Mouse (Mus musculus): ENCODE data around the gene Mars2. TPM values are rescaled to one million over a fixed set of nuclear protein-coding genes. Genes with fewer than 3 reads are reported as not detected.

Mars2 gene
- total and polyA plus RNA-seq, 2 experiments from 2014 or later, result 2.4 to 9.3 TPM

DNA sequence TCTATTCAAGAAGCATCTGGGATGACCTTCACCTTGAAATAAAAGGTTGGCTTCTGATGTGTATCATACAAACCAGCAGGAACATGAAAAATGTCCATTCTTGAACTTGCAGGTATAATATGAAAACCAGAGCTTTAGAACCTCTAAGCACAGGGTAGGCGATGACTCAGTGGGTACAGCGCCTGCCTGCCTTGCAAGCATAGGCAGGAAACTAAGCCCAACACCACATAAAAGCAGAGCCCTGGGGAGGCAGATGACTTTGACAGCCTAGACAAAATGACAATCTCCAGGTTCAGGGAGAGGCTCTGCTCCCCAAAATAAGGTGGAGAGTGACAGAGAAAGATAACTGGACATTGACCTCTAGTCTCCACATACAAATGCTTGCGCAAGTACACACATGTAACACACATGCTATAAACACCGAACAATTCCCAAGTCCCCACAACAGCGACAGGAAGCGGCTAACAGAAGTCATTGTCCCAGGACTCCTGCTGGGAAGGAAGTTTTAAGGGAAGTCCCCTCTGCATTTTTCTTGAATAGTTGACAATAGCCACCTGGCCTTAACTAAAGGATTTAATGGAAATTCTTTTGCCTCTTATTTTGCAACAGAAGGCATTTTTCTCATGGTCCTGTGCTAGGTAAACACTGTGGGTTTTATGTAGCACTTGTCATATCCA is 40.5 kb upstream of the Mars2 start:
- Histone ChIP-seq H3K9me3 (ENCODE audit: low read length) (no peaks in the 10 kb centered on the region), H3K4me2 (ENCODE audit: low read depth, low read length) (no peak overlapping the region), H3K36me3 (ENCODE audit: insufficient read depth, low read length) (no peaks in the 10 kb centered on the region), H3K9ac (replicated peaks; ENCODE audit: low read length) (no peak overlapping the region), H3K4me3 (ENCODE audit: low read length) (no peak overlapping the region), H3K27me3 (ENCODE audit: insufficient read depth, low read length) (no peaks in the 10 kb centered on the region), H3K27ac (no peak overlapping the region), H3K4me1 (ENCODE audit: insufficient read depth, low read length) (peaks cover 11% of the 10 kb centered on the region)
- DNase-seq (ENCODE audit: low spot score), result no peak
- no peak for ATAC-seq
- TF ChIP-seq CTCF (IDR thresholded peaks at IDR 0.05; ENCODE audit: low read depth), result no peak
- 60% methylated on average over 6 of the region's 6 CpGs for WGBS

GRCm38 (mm10) chr1:55198719-55199118 is 38.3 kb upstream of the Mars2 start:
- TF ChIP-seq CTCF (IDR thresholded peaks at IDR 0.05; ENCODE audit: low read depth), result no peak
- Histone ChIP-seq H3K9me3 (ENCODE audit: low read length) (no peaks in the 10 kb centered on the region), H3K27ac (no peak overlapping the region), H3K4me1 (ENCODE audit: insufficient read depth, low read length) (peaks cover 14% of the 10 kb centered on the region), H3K27me3 (ENCODE audit: insufficient read depth, low read length) (no peaks in the 10 kb centered on the region), H3K36me3 (ENCODE audit: insufficient read depth, low read length) (no peaks in the 10 kb centered on the region), H3K4me2 (ENCODE audit: low read depth, low read length) (no peak overlapping the region), H3K9ac (replicated peaks; ENCODE audit: low read length) (no peak overlapping the region), H3K4me3 (ENCODE audit: low read length) (no peak overlapping the region)
- WGBS, result 28% methylated on average over 3 of the region's 3 CpGs
- no peak for DNase-seq (ENCODE audit: low spot score)
- no peak for ATAC-seq

DNA sequence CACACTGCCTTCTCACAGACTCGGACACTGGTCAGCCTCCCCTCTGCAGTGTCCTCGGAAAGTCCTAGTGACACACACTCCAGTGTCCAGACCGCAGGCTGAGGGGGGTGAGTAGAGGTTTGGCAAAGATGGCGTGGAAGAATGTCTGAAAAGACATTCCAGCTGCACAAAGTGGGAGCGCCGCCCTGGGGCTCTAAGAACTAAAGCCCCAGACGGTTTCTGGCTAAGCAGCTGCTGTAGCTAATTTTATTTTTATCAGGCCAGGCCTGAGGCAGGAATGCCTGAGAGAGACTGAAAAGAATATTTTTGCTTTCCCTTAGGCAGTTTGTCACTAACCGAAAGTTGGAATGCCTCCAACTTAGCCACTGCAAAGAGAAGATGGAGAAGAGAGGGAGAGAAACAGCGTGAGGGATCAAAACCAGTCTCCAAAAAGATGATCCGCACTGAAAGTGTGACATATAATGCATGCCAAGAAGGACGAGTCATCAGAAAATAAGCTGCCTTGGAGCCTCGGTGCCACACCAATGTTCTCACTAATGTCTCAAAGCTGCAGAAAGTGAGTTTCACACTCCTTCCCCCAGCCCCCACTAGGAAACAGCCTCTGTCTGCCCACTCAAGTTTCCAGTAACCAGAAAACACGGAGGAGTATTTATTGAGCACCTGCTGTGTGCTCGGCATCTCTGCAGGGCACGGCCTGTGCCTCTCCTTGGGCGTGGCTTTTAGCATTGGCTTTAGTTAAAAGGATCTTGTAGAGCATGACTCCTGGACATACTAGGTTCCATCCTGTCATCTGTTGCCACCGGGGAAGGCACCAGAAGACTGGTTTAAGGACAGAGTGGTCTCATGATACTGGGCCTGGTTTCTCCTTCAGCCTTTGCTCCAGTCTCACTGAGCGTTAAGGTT is 34.9 kb upstream of the Mars2 start:
- Histone ChIP-seq H3K4me1 (ENCODE audit: insufficient read depth, low read length) (peaks cover 4% of the 10 kb centered on the region; the same call in 1 of the 2 replicates), H3K4me2 (ENCODE audit: low read depth, low read length) (peak overlapping the region; percentile 6; the same call in 1 of the 2 replicates), H3K36me3 (ENCODE audit: insufficient read depth, low read length) (no peaks in the 10 kb centered on the region), H3K9ac (replicated peaks; ENCODE audit: low read length) (no peak overlapping the region), H3K27ac (peak overlapping the region; percentile 58), H3K27me3 (ENCODE audit: insufficient read depth, low read length) (no peaks in the 10 kb centered on the region), H3K9me3 (ENCODE audit: low read length) (no peaks in the 10 kb centered on the region), H3K4me3 (ENCODE audit: low read length) (no peak overlapping the region)
- DNase-seq (ENCODE audit: low spot score) (peak; percentile 56), ATAC-seq (peak; percentile 81)
- TF ChIP-seq CTCF (IDR thresholded peaks at IDR 0.05; ENCODE audit: low read depth), result no peak
- WGBS, result 45% methylated on average over 18 of the region's 18 CpGs

- no peaks in the 10 kb centered on the region for H3K27me3 ChIP-seq (ENCODE audit: insufficient read depth, low read length)
- no peak overlapping the region for H3K27ac ChIP-seq
- WGBS, result 32% methylated on average over 5 of the region's 5 CpGs
- H3K4me2 ChIP-seq (ENCODE audit: low read depth, low read length), result no peak overlapping the region
- ATAC-seq (no peak), DNase-seq (ENCODE audit: low spot score) (no peak)
- H3K9ac ChIP-seq (replicated peaks; ENCODE audit: low read length), result no peak overlapping the region
- peaks cover 5% of the 10 kb centered on the region; the same call in 1 of the 2 replicates for H3K4me1 ChIP-seq (ENCODE audit: insufficient read depth, low read length)
- H3K36me3 ChIP-seq (ENCODE audit: insufficient read depth, low read length), result no peaks in the 10 kb centered on the region
- H3K4me3 ChIP-seq (ENCODE audit: low read length), result no peak overlapping the region
- no peak for TF ChIP-seq CTCF (IDR thresholded peaks at IDR 0.05; ENCODE audit: low read depth)
- no peaks in the 10 kb centered on the region for H3K9me3 ChIP-seq (ENCODE audit: low read length)
Measured at GRCm38 (mm10) chr1:55205808-55206327, 31.1 kb upstream of the Mars2 start.

DNA sequence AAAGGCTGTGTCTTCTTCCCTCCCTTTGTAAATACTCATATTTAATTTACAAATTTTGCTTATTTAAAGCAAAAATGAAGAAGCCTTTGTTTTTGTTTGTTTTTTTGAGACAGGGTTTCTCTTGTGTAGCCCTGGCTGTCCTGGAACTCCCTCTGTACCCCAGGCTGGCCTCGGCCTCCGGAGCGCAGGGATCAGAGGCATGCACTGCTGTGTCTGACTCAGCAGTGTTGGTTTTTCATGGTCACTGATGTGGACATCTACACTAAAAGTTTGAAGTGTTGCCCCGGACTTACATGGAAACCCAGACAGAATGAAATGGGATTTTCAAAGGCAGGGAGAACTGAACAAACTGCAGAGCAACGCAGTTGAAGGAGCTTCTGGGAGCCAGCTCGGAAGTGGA is 29.4 kb upstream of the Mars2 start:
- Histone ChIP-seq H3K9me3 (ENCODE audit: low read length) (no peaks in the 10 kb centered on the region), H3K9ac (replicated peaks; ENCODE audit: low read length) (no peak overlapping the region), H3K4me2 (ENCODE audit: low read depth, low read length) (no peak overlapping the region), H3K4me3 (ENCODE audit: low read length) (no peak overlapping the region), H3K36me3 (ENCODE audit: insufficient read depth, low read length) (no peaks in the 10 kb centered on the region), H3K4me1 (ENCODE audit: insufficient read depth, low read length) (0 out of 2 replicates have a peak, but pooled peaks cover 3% of the 10 kb centered on the region), H3K27ac (no peak overlapping the region), H3K27me3 (ENCODE audit: insufficient read depth, low read length) (no peaks in the 10 kb centered on the region)
- no peak for ATAC-seq
- no peak for DNase-seq (ENCODE audit: low spot score)
- 80% methylated on average over 6 of the region's 6 CpGs for WGBS
- TF ChIP-seq CTCF (IDR thresholded peaks at IDR 0.05; ENCODE audit: low read depth), result no peak

DNA sequence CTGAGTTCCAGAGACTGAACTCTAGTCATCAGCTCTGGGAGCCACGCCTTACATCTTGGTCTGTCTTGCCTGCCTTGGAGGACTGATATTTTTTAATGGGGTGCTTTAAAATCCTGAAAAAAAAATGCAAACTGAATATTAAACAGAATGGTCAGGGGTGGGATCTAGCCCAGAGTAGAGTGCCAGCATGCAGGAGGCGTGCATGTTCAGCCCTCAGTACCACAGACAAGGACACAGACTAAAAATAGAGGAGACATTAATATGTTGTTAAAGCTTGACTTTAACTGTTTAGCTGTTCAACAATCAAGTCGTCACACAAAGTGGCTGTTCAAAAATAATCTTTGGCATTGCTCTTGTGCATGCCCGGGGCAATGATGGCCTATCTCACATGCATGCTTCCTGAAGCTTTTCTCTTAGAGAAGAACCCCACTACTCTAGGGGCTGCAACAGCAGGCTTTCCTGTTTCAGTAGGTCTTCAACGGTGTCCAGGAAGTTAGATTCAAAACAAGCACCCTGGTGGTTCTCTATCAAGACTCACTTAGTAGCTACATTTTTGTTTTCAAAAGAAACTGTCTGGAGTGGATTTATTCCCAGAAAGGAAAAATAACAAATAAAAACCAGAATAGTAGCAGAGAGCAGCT is 28.4 kb upstream of the Mars2 start:
- H3K4me2 ChIP-seq (ENCODE audit: low read depth, low read length), result no peak overlapping the region
- H3K9me3 ChIP-seq (ENCODE audit: low read length), result no peaks in the 10 kb centered on the region
- WGBS, result 75% methylated on average over 5 of the region's 5 CpGs
- H3K9ac ChIP-seq (replicated peaks; ENCODE audit: low read length), result no peak overlapping the region
- H3K27me3 ChIP-seq (ENCODE audit: insufficient read depth, low read length), result no peaks in the 10 kb centered on the region
- ATAC-seq (no peak), DNase-seq (ENCODE audit: low spot score) (no peak)
- H3K4me1 ChIP-seq (ENCODE audit: insufficient read depth, low read length), result 0 out of 2 replicates have a peak, but pooled peaks cover 3% of the 10 kb centered on the region
- H3K4me3 ChIP-seq (ENCODE audit: low read length), result no peak overlapping the region
- no peak for TF ChIP-seq CTCF (IDR thresholded peaks at IDR 0.05; ENCODE audit: low read depth)
- no peak overlapping the region for H3K27ac ChIP-seq
- no peaks in the 10 kb centered on the region for H3K36me3 ChIP-seq (ENCODE audit: insufficient read depth, low read length)
